Mouse (Mus musculus) layer of hippocampus, postnatal 14 days (tissue): ENCODE results near the gene Rbm15. TPM values are rescaled to one million over a fixed set of nuclear protein-coding genes. Genes with fewer than 3 reads are reported as not detected.

ENCODE experiments used
- DNase-seq, 2 experiments: peaks; one replicate each; pipeline ENCODE4 v3.0.0; 2021 to 2022; ENCODE audit warnings: low spot score in 2 of 2, mixed read lengths in 1 of 2
- long read RNA-seq, 2 experiments: library from polyadenylated mRNA; stranded (forward); transcript quantifications; one replicate each; pipeline ENCODE4 v2.0.0; 2021
- total RNA-seq, 2 experiments: library from RNA; stranded (reverse); gene quantifications; 2 replicates each; pipeline ENCODE4 v1.2.3; 2021

The Rbm15 gene
- total RNA-seq, result 10 to 100 TPM; 23.8 to 24.9 TPM
- long read RNA-seq, experiment 1, full-length matches to known transcripts, result 3 of 3 reads
- long read RNA-seq, experiment 1, partial matches to known transcripts, result 0 of 3 reads
- long read RNA-seq, experiment 1, other reads (novel, unspliced or antisense), result 0 of 3 reads
- long read RNA-seq, experiment 2, full-length matches to known transcripts, result 4 of 6 reads
- long read RNA-seq, experiment 2, partial matches to known transcripts, result 0 of 6 reads
- long read RNA-seq, experiment 2, other reads (novel, unspliced or antisense), result 2 of 6 reads

GRCm38 (mm10) chr3:107333381-107334201 lies at the start of gene Rbm15:
Gene Rbm15, minus strand, starts transcription at chr3:107333673.
- DNase-seq, result peak; percentile 96 to 100

- DNase-seq, result peak; percentile 63 to 76
Measured at GRCm38 (mm10) chr3:107379422-107379821, 45.9 kb upstream of the Rbm15 start.

GRCm38 (mm10) chr3:107378626-107379025 lies 45.2 kb upstream of the Rbm15 start:
- no peak for DNase-seq

GRCm38 (mm10) chr3:107374948-107375664 lies 41.6 kb upstream of the Rbm15 start:
- DNase-seq, result peak in 1 of 2 experiments; percentile 31

- DNase-seq, result no peak
Measured at GRCm38 (mm10) chr3:107369156-107369555, 35.7 kb upstream of the Rbm15 start.

GRCm38 (mm10) chr3:107367938-107368599 lies 34.6 kb upstream of the Rbm15 start:
- no peak for DNase-seq

DNA sequence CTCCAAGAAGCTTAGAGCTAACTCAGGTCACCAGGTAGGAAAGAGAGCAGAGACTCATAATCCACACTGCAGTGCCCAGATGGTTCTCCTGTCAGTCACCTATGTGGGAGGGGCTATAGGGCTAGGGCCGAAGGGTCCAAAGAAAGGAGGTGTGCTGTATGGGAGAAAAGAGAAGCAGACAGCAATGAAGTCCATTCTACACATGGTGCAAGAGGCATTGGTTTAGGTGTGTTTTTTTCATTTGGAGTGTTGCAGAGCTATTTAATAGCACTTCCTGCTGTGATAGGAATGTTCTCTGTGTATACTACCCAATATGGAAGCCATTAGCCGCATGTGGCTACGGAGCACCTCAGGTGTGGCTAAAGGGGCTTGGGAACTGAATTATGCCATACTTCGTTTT lies 31.9 kb upstream of the Rbm15 start:
- DNase-seq, result no peak

DNA sequence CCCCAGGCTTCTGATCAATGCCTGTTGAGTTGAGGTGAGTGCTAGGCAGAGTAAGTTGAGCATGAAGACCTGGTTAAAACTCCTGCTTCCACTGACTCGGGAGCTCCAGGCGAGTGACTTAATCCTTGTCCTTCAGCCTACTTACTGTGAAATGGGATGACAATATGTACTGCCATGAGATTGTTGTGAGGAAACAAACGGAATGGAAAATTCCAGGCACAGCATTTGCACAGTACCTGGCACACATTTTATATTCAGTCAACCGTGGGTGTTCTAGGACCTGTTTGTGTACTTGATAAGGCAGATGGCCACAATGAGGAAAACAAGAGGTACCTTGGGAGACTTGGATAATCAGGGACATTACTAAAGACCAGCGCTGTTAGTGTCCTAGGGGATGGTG lies 29.9 kb upstream of the Rbm15 start:
- no peak for DNase-seq

DNA sequence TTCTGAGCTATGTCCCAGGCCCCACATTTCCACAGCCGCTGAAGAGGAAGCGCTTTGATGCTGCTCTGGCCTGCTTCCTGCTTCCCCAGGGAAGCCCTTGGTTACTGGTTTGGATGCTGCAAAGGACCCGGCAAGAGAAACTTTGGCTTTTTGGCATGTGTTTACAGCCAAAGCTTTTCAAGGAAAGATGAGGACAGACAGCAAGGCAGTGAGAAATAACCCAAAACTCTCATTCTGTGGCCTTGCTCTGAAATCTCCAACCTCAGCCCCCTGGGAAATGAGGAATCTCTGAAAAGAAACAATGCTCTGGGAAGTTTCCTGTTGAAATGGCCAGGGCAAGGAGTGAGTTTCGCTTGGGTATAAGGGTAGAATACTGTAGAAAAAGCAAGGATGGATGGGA lies 26.9 kb upstream of the Rbm15 start:
- DNase-seq, result no peak

DNA sequence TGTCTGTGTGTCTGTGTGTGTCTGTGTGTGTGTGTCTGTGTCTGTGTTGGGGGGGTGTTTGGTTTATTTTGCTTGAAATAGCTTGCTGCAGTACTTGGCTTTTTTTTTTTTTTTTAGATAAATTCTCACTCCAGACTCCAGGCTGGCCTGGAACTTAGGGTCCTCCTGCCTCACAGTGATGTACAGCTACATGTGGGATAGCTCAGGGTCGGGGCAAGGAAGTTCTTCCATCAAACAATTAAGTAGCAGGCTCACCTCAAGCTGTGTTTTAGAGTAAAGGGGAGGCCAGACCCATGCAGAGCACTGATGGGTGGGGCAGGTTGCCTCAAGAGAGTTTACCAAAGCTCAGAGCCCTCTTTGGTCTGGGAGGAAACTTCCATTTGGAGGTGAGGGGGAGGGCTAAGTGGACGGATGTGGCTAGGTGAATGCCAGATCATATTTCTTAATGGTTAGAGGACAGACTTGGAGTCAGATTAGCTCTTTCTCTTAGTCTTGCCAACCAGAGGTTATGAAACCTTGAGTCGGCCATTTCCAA lies 24.3 kb upstream of the Rbm15 start:
- DNase-seq, result no peak

- DNase-seq, result peak; percentile 84 to 89
Measured at GRCm38 (mm10) chr3:107356964-107357441, 23.5 kb upstream of the Rbm15 start.

DNA sequence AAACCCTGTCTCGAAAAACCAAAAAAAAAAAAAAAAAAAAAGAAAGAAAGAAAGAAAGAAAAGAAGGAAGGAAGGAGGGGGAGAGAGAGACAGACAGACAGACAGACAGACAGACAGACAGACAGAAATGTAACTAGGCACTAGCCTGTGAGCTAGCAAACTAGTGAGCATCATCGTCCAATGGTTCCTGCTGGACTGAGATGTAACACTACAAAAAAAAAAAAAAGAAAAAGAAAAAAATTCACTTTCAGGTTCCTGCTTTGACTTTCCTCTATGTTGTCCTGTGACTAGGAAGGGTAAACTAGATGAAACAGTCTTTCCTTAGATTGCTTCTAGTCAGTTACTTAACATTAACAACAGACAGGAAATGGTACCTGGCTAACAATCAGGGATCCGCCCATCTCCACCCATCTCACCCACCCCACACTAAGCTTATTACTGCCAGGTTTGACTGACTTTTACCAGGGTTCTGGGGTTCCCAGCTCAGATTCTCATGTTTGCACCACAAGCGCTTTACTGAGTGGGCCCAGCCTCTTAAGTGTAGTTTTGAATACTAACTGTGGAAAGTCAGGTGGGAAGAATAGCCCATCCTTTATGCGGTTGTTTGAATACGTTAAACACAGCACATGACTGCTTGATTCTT lies 22.3 kb upstream of the Rbm15 start:
- DNase-seq, result no peak

DNA sequence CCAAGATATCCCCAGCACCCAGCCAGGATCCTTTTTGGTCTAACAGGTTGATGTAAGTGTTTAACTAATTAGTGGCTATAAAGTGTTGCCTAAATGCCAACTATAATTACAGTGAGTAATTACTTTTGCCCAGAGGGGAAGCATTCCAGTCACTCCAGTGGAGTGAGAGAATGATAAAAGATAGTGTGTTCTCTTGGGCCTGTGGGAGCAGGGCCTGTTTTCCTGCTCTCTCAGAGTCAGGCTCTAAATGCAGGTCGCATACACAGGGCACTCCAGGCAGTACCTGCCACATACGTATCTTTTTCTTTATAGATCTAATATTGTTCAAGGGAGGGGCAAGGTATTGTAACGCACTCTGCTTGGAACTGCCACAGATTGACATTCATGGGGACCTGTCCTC lies 18.2 kb upstream of the Rbm15 start:
- DNase-seq, result no peak

DNA sequence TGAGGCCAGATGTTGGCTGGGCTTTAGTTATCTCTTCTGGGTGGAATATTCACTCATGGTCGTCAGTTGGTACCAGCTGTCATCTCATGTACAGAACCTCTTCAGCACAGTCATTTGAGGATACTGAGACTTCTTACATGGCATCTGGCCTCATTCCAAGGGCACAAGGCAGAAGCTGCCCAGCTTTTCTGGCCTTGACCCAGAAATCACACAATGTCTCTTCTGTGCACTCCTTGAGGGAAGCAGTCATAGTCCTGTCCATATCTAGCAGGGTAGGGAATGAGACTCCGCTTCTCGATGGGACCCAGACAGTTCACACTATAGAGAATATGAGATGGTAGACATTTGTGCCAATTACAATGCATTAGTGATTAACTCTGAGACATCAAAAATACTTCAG lies 15.5 kb upstream of the Rbm15 start:
- peak in 1 of 2 experiments; percentile 56 for DNase-seq

- no peak for DNase-seq
Measured at GRCm38 (mm10) chr3:107345033-107345725, 11.7 kb upstream of the Rbm15 start.

DNA sequence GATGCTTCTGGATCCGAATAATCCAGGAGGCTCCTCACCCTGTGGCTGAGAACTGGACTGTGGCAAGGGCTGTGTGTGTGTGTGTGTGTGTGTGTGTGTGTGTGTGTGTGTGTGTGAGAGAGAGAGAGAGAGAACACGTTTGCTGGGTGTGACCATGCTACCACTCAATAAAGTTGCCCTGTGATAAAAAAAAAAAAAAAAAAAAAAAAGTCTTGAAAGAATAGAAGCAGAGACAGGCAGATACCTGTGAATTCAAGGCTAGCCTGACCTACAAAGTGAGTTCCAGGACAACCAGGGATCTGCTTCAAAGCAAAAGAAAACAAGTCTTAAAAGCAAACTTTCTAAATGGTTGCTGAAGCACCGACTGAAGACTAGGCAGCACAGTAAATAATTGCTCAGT lies 10.5 kb upstream of the Rbm15 start:
- DNase-seq, result no peak

DNA sequence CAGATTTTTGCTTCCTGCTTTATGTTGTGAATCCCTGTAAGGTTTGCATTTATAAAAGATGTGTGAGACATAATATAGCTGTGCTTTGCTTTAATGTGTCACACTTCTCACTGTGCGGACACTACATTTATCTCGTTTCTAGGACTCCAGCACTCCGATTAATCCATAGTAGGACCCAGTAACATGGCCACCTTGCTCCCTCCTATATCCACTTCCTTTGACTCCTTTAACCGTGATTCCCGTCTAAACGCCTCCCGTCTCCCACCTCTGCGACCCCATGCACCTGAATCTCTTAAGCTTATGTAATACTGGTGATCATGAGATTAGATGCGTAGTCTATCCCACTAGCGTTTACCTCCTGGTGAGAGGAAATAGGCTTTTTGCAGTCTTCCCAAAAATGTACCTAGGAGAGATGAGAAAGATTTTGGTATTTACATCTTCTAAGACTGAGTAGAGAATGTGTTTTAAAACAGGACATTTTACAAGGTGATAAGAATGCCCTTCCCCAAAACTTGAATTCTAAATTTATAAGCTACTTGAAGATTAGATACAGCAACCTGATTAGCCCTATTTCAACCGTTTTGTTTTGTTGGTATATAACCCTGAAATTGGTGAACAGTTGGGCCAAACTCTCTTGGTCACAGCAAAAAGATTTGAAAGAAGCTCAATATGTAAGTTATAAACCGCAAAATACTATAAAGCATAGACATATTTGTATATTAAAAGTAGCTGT lies 895 bp upstream of the Rbm15 start:
- no peak for DNase-seq

DNA sequence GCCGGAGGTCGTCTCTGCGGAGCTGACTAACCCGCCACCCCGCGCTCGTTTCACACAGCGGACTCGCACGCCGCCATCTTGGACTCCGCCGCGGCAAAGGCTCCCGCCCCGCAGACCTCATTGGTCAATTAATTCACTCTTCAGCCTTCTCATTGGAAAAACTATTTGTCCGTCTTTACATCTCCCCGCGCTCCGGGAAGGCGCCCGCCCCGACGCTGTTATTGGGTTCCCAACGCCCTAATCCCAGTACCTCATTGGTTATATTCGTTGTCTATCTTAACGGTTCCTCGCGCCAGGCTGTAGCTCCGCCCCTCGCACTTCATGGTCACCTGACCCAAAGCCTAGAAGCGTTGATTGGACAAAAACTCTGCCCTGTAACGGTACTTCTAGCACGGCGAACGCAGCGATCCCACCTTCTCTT lies 503 bp downstream of the Rbm15 start:
- peak in 1 of 2 experiments; percentile 100 for DNase-seq
